Mouse (Mus musculus): Measurements from ENCODE around the gene Rhbdl1. TPM values are rescaled to one million over a fixed set of nuclear protein-coding genes. Genes with fewer than 3 reads are reported as not detected.

Rhbdl1 gene
- polyA plus RNA-seq, 1 experiment from 2014 or later = 42.2 TPM

- Histone ChIP-seq H3K9me3 (ENCODE audit: control insufficient read depth, low read length) (no peaks in the 10 kb centered on the region), H3K4me2 (ENCODE audit: low read length) (peak overlapping the region; percentile 74), H3K27me3 (replicated peaks; ENCODE audit: control insufficient read depth, insufficient read depth, low read length) (no peaks in the 10 kb centered on the region; the same call in 1 of the 2 replicates), H3K4me3 (replicated peaks; ENCODE audit: low read length) (no peak overlapping the region), H3K9ac (replicated peaks; ENCODE audit: low read depth, low read length) (no peak overlapping the region), H3K36me3 (ENCODE audit: control insufficient read depth, insufficient read depth) (no peaks in the 10 kb centered on the region), H3K27ac (ENCODE audit: low read length) (peak overlapping the region; percentile 19; the same call in 1 of the 2 replicates), H3K4me1 (replicated peaks; ENCODE audit: control insufficient read depth, insufficient read depth, low read length) (peaks cover 49% of the 10 kb centered on the region)
- no peak for ATAC-seq
- WGBS = 46% methylated on average over 17 of the region's 17 CpGs
These were observed 42.1 kb downstream of the Rhbdl1 start for GRCm38 (mm10) chr17:25794998-25795397.

DNA sequence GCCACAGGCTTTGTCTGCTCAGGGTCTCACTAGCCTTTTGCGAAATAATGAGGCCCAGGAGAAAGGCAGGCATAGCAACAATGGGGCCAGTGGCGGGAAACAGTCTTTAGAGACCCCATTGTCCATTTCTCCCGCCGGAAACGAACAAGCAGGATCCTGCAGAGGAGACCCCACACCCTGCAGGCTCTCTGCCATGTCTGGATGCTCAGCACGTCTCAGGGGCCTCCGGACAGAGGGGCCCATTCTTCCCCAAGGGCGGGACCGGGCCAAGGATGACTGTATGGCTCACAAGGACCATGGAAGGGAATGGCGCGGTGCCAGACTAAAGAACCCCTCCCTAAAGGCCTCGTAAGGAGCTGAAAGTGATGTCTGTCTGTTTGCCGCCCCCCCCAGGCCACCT, 42.9 kb downstream of the Rhbdl1 start:
- H3K4me2 ChIP-seq (ENCODE audit: low read length) = no peak overlapping the region; the same call in 1 of the 2 replicates
- no peak overlapping the region for H3K4me3 ChIP-seq (replicated peaks; ENCODE audit: low read length)
- ATAC-seq = no peak
- no peaks in the 10 kb centered on the region; the same call in 1 of the 2 replicates for H3K27me3 ChIP-seq (replicated peaks; ENCODE audit: control insufficient read depth, insufficient read depth, low read length)
- no peaks in the 10 kb centered on the region for H3K9me3 ChIP-seq (ENCODE audit: control insufficient read depth, low read length)
- H3K9ac ChIP-seq (replicated peaks; ENCODE audit: low read depth, low read length) = no peak overlapping the region
- 9% methylated on average over 13 of the region's 13 CpGs for WGBS
- no peak overlapping the region for H3K27ac ChIP-seq (ENCODE audit: low read length)
- H3K4me1 ChIP-seq (replicated peaks; ENCODE audit: control insufficient read depth, insufficient read depth, low read length) = peaks cover 49% of the 10 kb centered on the region
- H3K36me3 ChIP-seq (ENCODE audit: control insufficient read depth, insufficient read depth) = no peaks in the 10 kb centered on the region

- H3K36me3 ChIP-seq (ENCODE audit: control insufficient read depth, insufficient read depth) = no peaks in the 10 kb centered on the region
- H3K4me1 ChIP-seq (replicated peaks; ENCODE audit: control insufficient read depth, insufficient read depth, low read length) = peaks cover 49% of the 10 kb centered on the region
- WGBS = 0% methylated on average over 14 of the region's 14 CpGs
These were observed 44.5 kb downstream of the Rhbdl1 start, which contains the start of gene Fam173a for GRCm38 (mm10) chr17:25792615-25793014. Fam173a (minus strand) TSS chr17:25792901.

GRCm38 (mm10) chr17:25791843-25792527, 45.1 kb downstream of the Rhbdl1 start:
- Histone ChIP-seq H3K36me3 (ENCODE audit: control insufficient read depth, insufficient read depth) (no peaks in the 10 kb centered on the region), H3K9me3 (ENCODE audit: control insufficient read depth, low read length) (no peaks in the 10 kb centered on the region), H3K4me3 (replicated peaks; ENCODE audit: low read length) (peak overlapping the region; percentile 80), H3K27ac (ENCODE audit: low read length) (peak overlapping the region; percentile 95), H3K27me3 (replicated peaks; ENCODE audit: control insufficient read depth, insufficient read depth, low read length) (no peaks in the 10 kb centered on the region; the same call in 1 of the 2 replicates), H3K4me2 (ENCODE audit: low read length) (peak overlapping the region; percentile 73), H3K9ac (replicated peaks; ENCODE audit: low read depth, low read length) (peak overlapping the region; percentile 87), H3K4me1 (replicated peaks; ENCODE audit: control insufficient read depth, insufficient read depth, low read length) (peaks cover 46% of the 10 kb centered on the region)
- peak; percentile 67 for ATAC-seq
- WGBS = under 1% methylated on average over 45 of the region's 45 CpGs

More at GRCm38 (mm10) chr17:25792615-25793014, 44.5 kb downstream of the Rhbdl1 start, which contains the start of gene Fam173a:
- Histone ChIP-seq H3K9me3 (ENCODE audit: control insufficient read depth, low read length) (no peaks in the 10 kb centered on the region), H3K4me3 (replicated peaks; ENCODE audit: low read length) (peak within 1 kb of the TSS; percentile 80), H3K9ac (replicated peaks; ENCODE audit: low read depth, low read length) (peak within 1 kb of the TSS; percentile 87), H3K4me2 (ENCODE audit: low read length) (peak within 1 kb of the TSS; percentile 73), H3K27me3 (replicated peaks; ENCODE audit: control insufficient read depth, insufficient read depth, low read length) (no peaks in the 10 kb centered on the region; the same call in 1 of the 2 replicates), H3K27ac (ENCODE audit: low read length) (peak within 1 kb of the TSS; percentile 95)
- ATAC-seq = peak; percentile 60

DNA sequence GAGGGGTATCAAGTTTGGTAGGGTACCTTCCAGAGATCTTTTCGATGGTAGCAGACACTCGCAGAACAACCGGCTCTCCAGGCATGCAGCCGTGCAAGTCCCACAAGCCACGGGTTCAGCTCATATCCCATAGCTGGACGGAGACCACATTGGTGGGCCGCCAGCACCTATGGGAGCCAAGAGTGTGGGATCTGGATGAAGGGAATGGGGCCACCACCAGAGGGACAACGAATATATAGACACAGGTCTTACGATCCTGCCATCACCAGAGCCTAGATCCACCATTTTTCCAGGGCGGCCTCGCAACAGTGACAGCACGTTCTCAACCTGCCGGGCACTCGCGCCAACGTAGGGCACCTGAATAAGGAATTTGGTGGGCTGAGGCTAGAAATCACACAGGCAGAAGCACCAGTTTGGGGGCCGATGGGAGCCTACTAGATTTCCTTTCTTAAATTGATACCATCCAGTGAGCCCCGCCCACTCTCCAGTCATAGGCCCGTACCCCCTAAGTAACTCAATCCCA, 45.7 kb downstream of the Rhbdl1 start:
- 18% methylated on average over 19 of the region's 19 CpGs for WGBS
- Histone ChIP-seq H3K9me3 (ENCODE audit: control insufficient read depth, low read length) (no peaks in the 10 kb centered on the region), H3K9ac (replicated peaks; ENCODE audit: low read depth, low read length) (peak overlapping the region; percentile 87), H3K4me3 (replicated peaks; ENCODE audit: low read length) (peak overlapping the region; percentile 80), H3K4me1 (replicated peaks; ENCODE audit: control insufficient read depth, insufficient read depth, low read length) (peaks cover 40% of the 10 kb centered on the region), H3K27me3 (replicated peaks; ENCODE audit: control insufficient read depth, insufficient read depth, low read length) (no peaks in the 10 kb centered on the region), H3K4me2 (ENCODE audit: low read length) (peak overlapping the region; percentile 73), H3K27ac (ENCODE audit: low read length) (peak overlapping the region; percentile 95), H3K36me3 (ENCODE audit: control insufficient read depth, insufficient read depth) (no peaks in the 10 kb centered on the region)
- peak; percentile 21; the same call in 1 of the 2 replicates for ATAC-seq

DNA sequence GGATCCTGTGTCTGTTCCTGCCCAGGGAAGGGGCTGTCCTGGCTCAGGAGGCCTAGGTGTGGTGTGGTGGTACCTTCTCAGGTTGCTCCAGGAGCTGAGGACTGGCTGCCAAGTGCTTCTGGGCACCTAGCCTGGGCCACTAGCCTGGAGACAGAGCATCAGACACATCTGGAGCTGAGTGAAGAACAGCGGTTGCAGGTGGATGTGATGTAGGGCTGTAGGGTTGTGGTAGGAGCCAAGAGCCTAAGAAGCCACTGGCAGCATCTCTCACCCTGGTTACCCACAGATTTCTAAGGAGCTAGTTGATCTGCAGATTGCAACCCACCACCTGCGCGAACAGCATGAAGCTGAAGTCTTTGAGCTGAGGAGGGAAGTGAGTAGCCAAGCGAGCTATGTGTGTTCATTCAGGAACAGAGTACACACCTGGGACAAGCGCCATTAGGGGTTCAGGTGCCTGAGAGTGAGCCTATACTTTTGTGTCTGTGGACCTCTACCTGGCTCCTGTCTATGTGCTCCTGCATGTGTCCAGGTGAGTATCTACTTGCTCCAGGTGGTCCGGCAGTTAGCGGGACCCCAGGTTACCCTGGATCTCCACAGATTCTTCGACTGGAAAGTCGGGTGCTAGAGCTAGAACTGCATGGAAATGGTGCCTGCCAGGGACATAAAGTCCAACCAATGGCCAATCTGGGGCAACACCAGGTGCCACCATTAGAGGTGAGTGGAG, 50.2 kb downstream of the Rhbdl1 start:
- Histone ChIP-seq H3K4me3 (replicated peaks; ENCODE audit: low read length) (no peak overlapping the region), H3K36me3 (ENCODE audit: control insufficient read depth, insufficient read depth) (peaks cover 7% of the 10 kb centered on the region; the same call in 1 of the 2 replicates), H3K27me3 (replicated peaks; ENCODE audit: control insufficient read depth, insufficient read depth, low read length) (no peaks in the 10 kb centered on the region), H3K9me3 (ENCODE audit: control insufficient read depth, low read length) (no peaks in the 10 kb centered on the region), H3K9ac (replicated peaks; ENCODE audit: low read depth, low read length) (no peak overlapping the region), H3K4me2 (ENCODE audit: low read length) (no peak overlapping the region), H3K4me1 (replicated peaks; ENCODE audit: control insufficient read depth, insufficient read depth, low read length) (peaks cover 32% of the 10 kb centered on the region), H3K27ac (ENCODE audit: low read length) (no peak overlapping the region)
- 92% methylated on average over 9 of the region's 9 CpGs for WGBS
- ATAC-seq = no peak

DNA sequence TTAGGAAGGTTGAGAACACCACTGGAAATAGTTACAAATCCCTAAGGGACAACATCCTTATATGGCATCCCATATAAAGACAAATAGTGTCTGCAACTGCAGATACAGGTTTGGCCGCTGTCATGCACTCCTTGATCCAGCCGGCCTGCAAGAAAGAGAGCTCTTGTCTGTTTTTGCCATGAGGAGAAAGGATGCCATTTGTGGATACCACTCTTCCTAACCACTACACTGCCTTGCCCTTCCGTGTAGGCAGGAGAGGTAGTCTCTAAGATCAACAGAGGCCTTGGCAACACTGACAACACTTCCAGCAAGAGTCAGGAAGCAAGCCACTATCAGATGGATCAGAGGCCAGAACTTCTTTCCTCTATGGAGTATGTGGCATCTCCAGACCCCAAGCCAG, 50.8 kb downstream of the Rhbdl1 start, which contains the start of gene Ccdc78:
TSS of gene Ccdc78 (plus strand) at position 301 of the 400 bp plus-strand sequence.
- Histone ChIP-seq H3K4me1 (replicated peaks; ENCODE audit: control insufficient read depth, insufficient read depth, low read length) (peaks cover 28% of the 10 kb centered on the region), H3K9ac (replicated peaks; ENCODE audit: low read depth, low read length) (peak within 1 kb of the TSS; percentile 72), H3K4me3 (replicated peaks; ENCODE audit: low read length) (peak within 1 kb of the TSS; percentile 75), H3K36me3 (ENCODE audit: control insufficient read depth, insufficient read depth) (peaks cover 10% of the 10 kb centered on the region; the same call in 1 of the 2 replicates), H3K27me3 (replicated peaks; ENCODE audit: control insufficient read depth, insufficient read depth, low read length) (no peaks in the 10 kb centered on the region), H3K4me2 (ENCODE audit: low read length) (peak within 1 kb of the TSS; percentile 84), H3K9me3 (ENCODE audit: control insufficient read depth, low read length) (no peaks in the 10 kb centered on the region), H3K27ac (ENCODE audit: low read length) (peak within 1 kb of the TSS; percentile 86)
- WGBS = 88% methylated on average over 3 of the region's 3 CpGs
- ATAC-seq = no peak

- H3K27ac ChIP-seq (ENCODE audit: low read length) = peak within 1 kb of the TSS; percentile 86
- peak within 1 kb of the TSS; percentile 72 for H3K9ac ChIP-seq (replicated peaks; ENCODE audit: low read depth, low read length)
- under 1% methylated on average over 23 of the region's 23 CpGs for WGBS
- H3K36me3 ChIP-seq (ENCODE audit: control insufficient read depth, insufficient read depth) = peaks cover 10% of the 10 kb centered on the region; the same call in 1 of the 2 replicates
- H3K4me3 ChIP-seq (replicated peaks; ENCODE audit: low read length) = peak within 1 kb of the TSS; percentile 75
- no peaks in the 10 kb centered on the region for H3K9me3 ChIP-seq (ENCODE audit: control insufficient read depth, low read length)
- peak; percentile 86 for ATAC-seq
- H3K4me1 ChIP-seq (replicated peaks; ENCODE audit: control insufficient read depth, insufficient read depth, low read length) = peaks cover 18% of the 10 kb centered on the region
- peak within 1 kb of the TSS; percentile 84 for H3K4me2 ChIP-seq (ENCODE audit: low read length)
- H3K27me3 ChIP-seq (replicated peaks; ENCODE audit: control insufficient read depth, insufficient read depth, low read length) = no peaks in the 10 kb centered on the region
These were observed 51.8 kb downstream of the Rhbdl1 start, which contains the start of gene Haghl for GRCm38 (mm10) chr17:25785281-25785745. Haghl (minus strand) TSS chr17:25785673.
